Comparison of ENCODE assay signal across 9 mouse cellular contexts in the genomic region with DNA sequence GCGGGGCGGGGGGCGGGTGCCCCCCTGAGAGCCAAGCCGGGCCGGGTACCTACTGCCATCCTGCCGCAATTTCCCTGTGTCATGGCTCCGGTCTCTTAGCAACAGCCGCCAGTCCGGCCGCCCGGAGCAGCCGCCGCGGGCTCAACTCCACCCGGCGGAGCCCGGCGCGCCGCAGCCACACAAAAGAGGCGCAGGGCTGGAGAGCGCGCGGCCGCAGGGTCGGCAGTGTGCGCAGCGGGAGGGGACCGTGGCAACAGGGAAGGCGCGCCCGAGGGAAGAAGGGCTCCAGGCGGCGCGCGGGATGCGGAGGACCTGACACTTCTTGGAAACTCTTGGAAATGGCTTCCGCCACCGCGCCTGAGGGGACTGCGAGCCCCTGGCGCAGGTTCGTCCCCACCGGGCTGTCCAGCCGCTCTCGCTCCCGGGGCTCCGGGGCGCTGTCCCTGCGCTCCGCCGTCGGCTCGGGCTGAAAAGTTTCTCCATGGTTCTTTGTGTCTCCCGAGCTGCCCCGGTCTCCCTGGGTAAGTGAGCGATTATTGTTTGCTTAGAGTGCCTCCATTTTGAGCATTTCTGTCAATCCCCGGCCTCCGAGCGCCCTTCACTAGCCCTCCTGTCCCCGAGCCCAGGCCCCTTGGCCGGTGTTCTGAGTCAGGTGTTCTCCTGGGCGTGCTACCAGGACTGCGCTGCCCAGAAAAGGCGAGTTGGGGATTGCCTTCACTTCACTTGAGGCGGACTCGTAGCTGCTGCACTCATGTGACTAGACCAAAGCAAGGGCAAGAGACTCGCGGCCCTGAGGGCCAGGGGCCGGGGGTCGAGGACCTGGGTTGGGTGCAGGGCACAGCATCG. TPM values are rescaled to one million over a fixed set of nuclear protein-coding genes. Genes with fewer than 3 reads are reported as not detected.
DNase-seq lines count a peak whose midpoint lies in the region; ATAC-seq lines count a peak whose summit lies in the region.
"Had no signal": no experiment of that assay in that cellular context is flagged by ENCODE, and none has a peak within 500 bp of the region (broad histone marks: within the 10 kb centered on the region; RNA-seq: fewer than 3 reads in every experiment).

No protein-coding gene starts in this region.

- peak overlapping the region; percentile 59 for H3K4me3 ChIP-seq in intestine, embryonic 16.5 days (ENCODE audit: low read length)
- H3K4me3 ChIP-seq in liver, embryonic 13.5 days (replicated peaks), result peak overlapping the region; percentile 19

- no peak overlapping the region for H3K27ac ChIP-seq in intestine, embryonic 16.5 days (ENCODE audit: low read length)
- no peak overlapping the region for H3K27ac ChIP-seq in liver, embryonic 13.5 days

- peak; percentile 44 for DNase-seq in layer of hippocampus, adult 11-12 months (ENCODE audit: low spot score)
- DNase-seq in layer of hippocampus, adult 9-10 months (ENCODE audit: low spot score), result no peak
- peak; percentile 32 for DNase-seq in gastrocnemius, postnatal 10 days
- DNase-seq in liver, embryonic 13.5 days, result no peak
- DNase-seq in right cerebral cortex, postnatal 25 days, result peak; percentile 72
- DNase-seq in lung, postnatal 4 days, result no peak

- no peaks in the 10 kb centered on the region for H3K9me3 ChIP-seq in intestine, embryonic 16.5 days (ENCODE audit: control insufficient read depth, low read length)
- H3K9me3 ChIP-seq in liver, embryonic 13.5 days (replicated peaks), result no peaks in the 10 kb centered on the region

- no peaks in the 10 kb centered on the region for H3K36me3 ChIP-seq in intestine, embryonic 16.5 days (ENCODE audit: control insufficient read depth, insufficient read depth, low read length)
- H3K36me3 ChIP-seq in liver, embryonic 13.5 days, result no peaks in the 10 kb centered on the region

- peaks cover 25% of the 10 kb centered on the region for H3K4me1 ChIP-seq in intestine, embryonic 16.5 days (ENCODE audit: control insufficient read depth, insufficient read depth, low read length)
- peaks cover 6% of the 10 kb centered on the region; the same call in 1 of the 2 replicates for H3K4me1 ChIP-seq in liver, embryonic 13.5 days (replicated peaks)

- peak; percentile 29; the same call in 1 of the 2 replicates for ATAC-seq in common myeloid progenitor, adult 5-6 weeks (replicated peaks; ENCODE audit: low read depth, poor library complexity, severe bottlenecking)
- ATAC-seq in intestine, embryonic 16.5 days, result peak; percentile 56
- no peak for ATAC-seq in liver, embryonic 13.5 days (ENCODE audit: low read depth)
- ATAC-seq: Patski had no signal

- peak overlapping the region; percentile 51; the same call in 1 of the 2 replicates for H3K9ac ChIP-seq in intestine, embryonic 16.5 days (ENCODE audit: low read depth, low read length)
- H3K9ac ChIP-seq in liver, embryonic 13.5 days, result no peak overlapping the region

- H3K4me2 ChIP-seq in intestine, embryonic 16.5 days (ENCODE audit: low read depth, low read length), result peak overlapping the region; percentile 92
- H3K4me2 ChIP-seq in liver, embryonic 13.5 days, result peak overlapping the region; percentile 48

- WGBS in intestine, embryonic 16.5 days, result under 1% methylated on average over 68 of the region's 72 CpGs
- WGBS in liver, embryonic 13.5 days (ENCODE audit: insufficient replicate concordance), result 2% methylated on average over 65 of the region's 72 CpGs

- peaks cover 35% of the 10 kb centered on the region for H3K27me3 ChIP-seq in intestine, embryonic 16.5 days (replicated peaks; ENCODE audit: control insufficient read depth, insufficient read depth, low read length)
- H3K27me3 ChIP-seq in liver, embryonic 13.5 days, result peaks cover 73% of the 10 kb centered on the region

RNA-seq across cellular contexts. Expression of gene Tmem200c, which starts 10.8 kb away (rescaled TPM):
- total RNA-seq in common myeloid progenitor, adult 5-6 weeks (2017), result not detected in 2 replicates
- 1 to 10 TPM in 1 of 2 experiments, under 1 TPM in 1; 0.42 to 1.2 TPM for total RNA-seq in gastrocnemius, postnatal 10 days (2021)
- polyA plus RNA-seq in intestine, embryonic 16.5 days (2015; fragmentation: Nextera tagmentation; extraction: Ambion mirVana), result 0.10 and 0.16 TPM in 2 replicates
- 0.08 TPM in 1 of 2 replicates, not detected in the other for polyA plus RNA-seq in liver, embryonic 13.5 days (2015; fragmentation: Nextera tagmentation; extraction: Ambion mirVana)

Comparison
In these comparisons a context has a peak if more than half of its experiments do, and no peak if none do; other contexts are left out.
1. DNase-seq: peak in layer of hippocampus, adult 11-12 months (single experiment), gastrocnemius, postnatal 10 days (single experiment) and right cerebral cortex, postnatal 25 days (single experiment); none in layer of hippocampus, adult 9-10 months (single experiment), liver, embryonic 13.5 days (single experiment) and lung, postnatal 4 days (0 of 2).